Mouse (Mus musculus): ENCODE data around the gene Plcg2. TPM values are rescaled to one million over a fixed set of nuclear protein-coding genes. Genes with fewer than 3 reads are reported as not detected.

The Plcg2 gene
- polyA plus RNA-seq, 1 experiment from 2014 or later, result 3.2 TPM

DNA sequence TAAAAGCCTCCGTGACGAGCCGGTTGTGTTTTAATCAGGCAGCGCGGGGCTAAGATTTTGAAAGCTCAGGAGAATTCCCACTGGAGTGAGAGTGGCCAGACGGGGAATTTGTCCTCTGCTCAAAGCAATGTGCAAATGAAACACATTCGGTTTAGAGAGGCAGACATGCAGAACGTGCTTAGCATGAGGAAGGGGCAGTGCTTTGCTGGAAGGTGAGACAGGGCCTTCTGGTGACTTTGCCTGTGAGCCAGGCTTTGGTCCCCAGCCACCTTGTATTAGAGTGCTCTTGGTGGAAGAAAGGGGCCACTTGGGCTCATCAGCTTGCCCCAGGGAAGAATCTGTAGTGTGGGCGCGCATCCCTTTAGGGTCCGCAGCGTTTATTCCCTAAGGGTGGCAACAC, 106.0 kb downstream of the Plcg2 start:
- ATAC-seq (ENCODE audit: insufficient read depth) (no peak), DNase-seq (no peak)
- no peak for TF ChIP-seq CTCF (IDR thresholded peaks at IDR 0.05; ENCODE audit: low read depth)
- H3K9me3 ChIP-seq (ENCODE audit: low read depth, low read length), result no peaks in the 10 kb centered on the region
- no peak overlapping the region for H3K9ac ChIP-seq
- H3K27me3 ChIP-seq (ENCODE audit: insufficient read depth, low read length), result no peaks in the 10 kb centered on the region
- no peak overlapping the region for H3K4me2 ChIP-seq
- no peak overlapping the region for H3K4me3 ChIP-seq (ENCODE audit: low read depth, low read length)
- H3K4me1 ChIP-seq (ENCODE audit: insufficient read depth), result no peaks in the 10 kb centered on the region
- H3K27ac ChIP-seq (ENCODE audit: low read depth), result no peak overlapping the region
- 90% methylated on average over 12 of the region's 12 CpGs for WGBS
- H3K36me3 ChIP-seq (ENCODE audit: insufficient read depth), result no peaks in the 10 kb centered on the region

DNA sequence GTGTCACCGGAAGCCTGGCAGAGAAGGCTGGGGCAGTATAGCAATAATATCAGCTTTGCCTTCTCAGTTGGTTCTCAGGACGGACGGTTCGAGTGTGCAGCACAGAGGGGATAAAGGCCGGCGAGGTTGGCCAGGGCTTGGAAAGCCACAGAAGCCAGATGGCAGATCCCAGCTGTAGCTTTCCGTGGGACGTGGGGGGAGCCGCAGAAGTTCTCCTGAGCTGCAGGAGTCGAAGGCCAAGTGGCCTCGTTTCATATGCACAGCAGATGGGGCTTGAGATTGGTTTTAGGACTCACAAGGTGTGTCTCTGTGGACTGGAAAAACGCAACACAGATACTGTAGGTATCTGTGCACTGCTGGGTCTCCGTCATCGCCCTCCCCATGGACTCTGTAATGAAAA, 106.6 kb downstream of the Plcg2 start:
- Histone ChIP-seq H3K4me2 (no peak overlapping the region), H3K4me1 (ENCODE audit: insufficient read depth) (no peaks in the 10 kb centered on the region), H3K4me3 (ENCODE audit: low read depth, low read length) (no peak overlapping the region), H3K9me3 (ENCODE audit: low read depth, low read length) (no peaks in the 10 kb centered on the region), H3K36me3 (ENCODE audit: insufficient read depth) (no peaks in the 10 kb centered on the region), H3K27ac (ENCODE audit: low read depth) (no peak overlapping the region), H3K27me3 (ENCODE audit: insufficient read depth, low read length) (no peaks in the 10 kb centered on the region), H3K9ac (no peak overlapping the region)
- 87% methylated on average over 14 of the region's 14 CpGs for WGBS
- ATAC-seq (ENCODE audit: insufficient read depth) (no peak), DNase-seq (no peak)
- no peak for TF ChIP-seq CTCF (IDR thresholded peaks at IDR 0.05; ENCODE audit: low read depth)

DNA sequence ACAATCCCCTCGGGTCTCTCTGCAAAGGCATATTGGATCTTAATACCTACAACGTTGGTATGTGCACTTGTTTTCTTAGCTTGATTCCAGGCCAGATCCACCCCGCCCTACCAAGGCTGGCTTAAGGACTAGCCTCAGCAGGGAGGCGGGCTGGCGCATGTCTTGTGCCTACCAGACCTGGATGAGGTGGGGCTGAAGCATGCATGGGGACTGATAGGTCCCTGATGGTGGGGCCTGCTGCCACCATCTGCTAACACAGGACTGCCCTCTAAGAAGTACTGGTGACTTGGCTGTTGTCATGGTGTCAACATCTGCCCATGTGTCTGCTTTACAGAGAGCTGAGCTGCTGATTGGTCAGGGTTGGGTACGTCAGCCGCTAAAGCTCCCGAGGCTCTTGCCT, 107.1 kb downstream of the Plcg2 start:
- WGBS, result 90% methylated on average over 8 of the region's 8 CpGs
- no peak overlapping the region for H3K27ac ChIP-seq (ENCODE audit: low read depth)
- H3K27me3 ChIP-seq (ENCODE audit: insufficient read depth, low read length), result no peaks in the 10 kb centered on the region
- ATAC-seq (ENCODE audit: insufficient read depth) (no peak), DNase-seq (no peak)
- no peaks in the 10 kb centered on the region for H3K4me1 ChIP-seq (ENCODE audit: insufficient read depth)
- H3K9me3 ChIP-seq (ENCODE audit: low read depth, low read length), result no peaks in the 10 kb centered on the region
- no peak for TF ChIP-seq CTCF (IDR thresholded peaks at IDR 0.05; ENCODE audit: low read depth)
- no peak overlapping the region for H3K9ac ChIP-seq
- H3K4me2 ChIP-seq, result no peak overlapping the region
- no peaks in the 10 kb centered on the region for H3K36me3 ChIP-seq (ENCODE audit: insufficient read depth)
- no peak overlapping the region for H3K4me3 ChIP-seq (ENCODE audit: low read depth, low read length)

DNA sequence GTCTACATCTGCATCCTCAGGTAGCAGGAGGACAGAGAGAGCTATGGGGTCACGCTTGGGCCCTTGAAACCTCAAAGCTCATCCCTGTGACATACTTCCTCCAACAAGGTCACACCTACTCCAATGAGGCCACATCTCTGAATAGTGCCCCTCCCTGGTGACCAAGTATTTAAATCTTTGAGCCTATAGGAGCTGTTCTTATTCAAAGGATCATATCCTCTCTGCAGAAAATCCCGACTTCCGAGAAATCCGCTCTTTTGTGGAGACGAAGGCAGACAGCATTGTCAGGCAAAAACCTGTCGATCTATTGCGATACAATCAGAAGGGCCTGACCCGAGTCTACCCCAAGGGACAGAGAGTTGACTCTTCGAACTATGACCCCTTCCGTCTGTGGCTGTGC, 112.4 kb downstream of the Plcg2 start:
- WGBS, result 91% methylated on average over 10 of the region's 10 CpGs
- no peak for TF ChIP-seq CTCF (IDR thresholded peaks at IDR 0.05; ENCODE audit: low read depth)
- H3K36me3 ChIP-seq (ENCODE audit: insufficient read depth), result no peaks in the 10 kb centered on the region

DNA sequence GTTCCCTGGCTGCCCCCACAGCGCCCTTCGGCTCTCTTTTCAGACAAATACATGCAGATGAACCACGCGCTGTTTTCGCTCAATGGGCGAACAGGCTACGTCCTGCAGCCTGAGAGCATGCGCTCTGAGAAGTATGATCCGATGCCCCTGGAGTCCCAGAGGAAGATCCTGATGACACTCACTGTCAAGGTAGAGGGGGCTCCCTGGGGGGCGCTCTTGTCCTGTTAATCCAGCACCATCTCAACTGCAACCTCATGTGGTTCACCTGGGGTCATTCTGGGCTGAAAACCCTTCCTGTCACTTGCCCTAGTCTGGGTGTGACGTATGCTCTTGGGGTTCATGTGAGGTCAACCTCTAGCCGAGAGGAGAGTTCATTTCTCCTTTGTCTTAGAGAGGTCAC, 114.8 kb downstream of the Plcg2 start:
- H3K9ac ChIP-seq, result no peak overlapping the region
- TF ChIP-seq CTCF (IDR thresholded peaks at IDR 0.05; ENCODE audit: low read depth), result no peak
- H3K27me3 ChIP-seq (ENCODE audit: insufficient read depth, low read length), result no peaks in the 10 kb centered on the region
- no peaks in the 10 kb centered on the region for H3K36me3 ChIP-seq (ENCODE audit: insufficient read depth)
- no peak overlapping the region for H3K4me2 ChIP-seq
- no peak for DNase-seq
- H3K9me3 ChIP-seq (ENCODE audit: low read depth, low read length), result no peaks in the 10 kb centered on the region
- no peaks in the 10 kb centered on the region for H3K4me1 ChIP-seq (ENCODE audit: insufficient read depth)
- no peak overlapping the region for H3K4me3 ChIP-seq (ENCODE audit: low read depth, low read length)
- no peak overlapping the region for H3K27ac ChIP-seq (ENCODE audit: low read depth)
- 76% methylated on average over 12 of the region's 12 CpGs for WGBS
- ATAC-seq (ENCODE audit: insufficient read depth), result no peak

More for the DNA sequence above, 112.4 kb downstream of the Plcg2 start:
- Histone ChIP-seq H3K27ac (ENCODE audit: low read depth) (no peak overlapping the region), H3K4me1 (ENCODE audit: insufficient read depth) (no peaks in the 10 kb centered on the region), H3K9ac (no peak overlapping the region), H3K27me3 (ENCODE audit: insufficient read depth, low read length) (no peaks in the 10 kb centered on the region), H3K4me2 (no peak overlapping the region), H3K4me3 (ENCODE audit: low read depth, low read length) (no peak overlapping the region), H3K9me3 (ENCODE audit: low read depth, low read length) (no peaks in the 10 kb centered on the region)
- no peak for DNase-seq
- ATAC-seq (ENCODE audit: insufficient read depth), result no peak

DNA sequence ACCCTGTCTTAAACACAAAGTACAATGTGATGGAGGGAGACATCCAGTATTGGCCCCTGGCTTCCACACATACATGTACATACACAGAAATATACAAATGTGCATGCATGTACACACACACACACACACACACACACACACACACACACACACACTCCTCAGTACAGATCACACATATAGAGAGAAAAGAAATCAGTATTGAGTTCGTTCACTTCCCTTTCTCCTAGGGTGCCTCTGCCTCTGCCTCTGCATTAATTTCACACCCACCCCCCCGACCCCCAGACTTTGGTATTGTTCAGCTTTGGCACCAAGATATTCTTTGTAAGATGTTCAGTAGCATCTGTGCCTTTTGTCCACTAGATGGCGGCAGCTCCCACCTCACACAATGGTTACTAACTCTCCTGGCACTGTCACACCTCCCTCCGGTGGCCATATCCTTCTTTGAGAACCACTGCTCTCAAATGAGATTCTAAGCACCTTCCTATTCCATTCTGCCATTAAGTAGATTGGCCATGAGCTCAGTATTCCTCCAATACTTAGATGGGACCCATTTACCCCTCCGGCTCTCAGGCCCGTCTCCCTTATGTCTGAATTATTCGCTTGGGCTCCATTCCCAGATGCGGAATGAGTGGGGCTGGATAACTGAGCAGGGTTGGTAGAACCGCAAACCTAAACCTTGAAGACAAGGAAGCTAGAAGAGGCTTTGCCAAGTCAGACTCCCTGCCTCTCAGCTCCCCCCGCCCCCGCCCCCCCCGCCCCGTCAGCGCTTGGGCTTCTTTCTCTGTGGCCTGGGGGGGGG, 128.1 kb downstream of the Plcg2 start:
- TF ChIP-seq CTCF (IDR thresholded peaks at IDR 0.05; ENCODE audit: low read depth), result peak; percentile 84
- H3K27me3 ChIP-seq (ENCODE audit: insufficient read depth, low read length), result no peaks in the 10 kb centered on the region
- no peaks in the 10 kb centered on the region for H3K4me1 ChIP-seq (ENCODE audit: insufficient read depth)
- no peak for ATAC-seq (ENCODE audit: insufficient read depth)
- H3K36me3 ChIP-seq (ENCODE audit: insufficient read depth), result no peaks in the 10 kb centered on the region
- WGBS, result 66% methylated on average over 14 of the region's 14 CpGs
- H3K4me2 ChIP-seq, result no peak overlapping the region
- no peak overlapping the region for H3K27ac ChIP-seq (ENCODE audit: low read depth)
- DNase-seq, result peak; percentile 82
- no peaks in the 10 kb centered on the region for H3K9me3 ChIP-seq (ENCODE audit: low read depth, low read length)
- H3K9ac ChIP-seq, result no peak overlapping the region
- no peak overlapping the region for H3K4me3 ChIP-seq (ENCODE audit: low read depth, low read length)

DNA sequence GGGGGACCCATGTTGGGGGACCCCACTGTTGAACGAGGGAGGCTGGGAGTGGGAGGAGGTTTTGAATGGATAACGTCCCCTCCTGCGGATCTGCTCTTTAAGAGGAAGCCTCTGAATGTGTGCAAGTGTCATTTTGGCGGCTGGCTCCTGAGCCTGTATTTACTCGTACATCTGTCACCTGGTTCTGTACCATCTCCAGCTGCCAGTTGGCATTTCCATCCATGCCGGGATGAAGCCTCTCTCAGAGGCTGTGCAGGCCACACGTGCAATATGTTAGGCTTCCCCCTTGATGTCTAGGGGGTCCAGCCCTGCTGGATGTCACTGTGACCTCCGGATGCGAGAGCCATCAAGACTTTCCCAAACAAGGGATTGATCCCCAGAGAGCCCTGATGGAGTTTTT, 129.0 kb downstream of the Plcg2 start:
- 49% methylated on average over 9 of the region's 9 CpGs for WGBS
- DNase-seq, result no peak

More for the DNA sequence above, 129.0 kb downstream of the Plcg2 start:
- TF ChIP-seq CTCF (IDR thresholded peaks at IDR 0.05; ENCODE audit: low read depth), result no peak
- no peak overlapping the region for H3K4me3 ChIP-seq (ENCODE audit: low read depth, low read length)
- H3K9ac ChIP-seq, result no peak overlapping the region
- H3K36me3 ChIP-seq (ENCODE audit: insufficient read depth), result no peaks in the 10 kb centered on the region
- H3K9me3 ChIP-seq (ENCODE audit: low read depth, low read length), result no peaks in the 10 kb centered on the region
- H3K27ac ChIP-seq (ENCODE audit: low read depth), result no peak overlapping the region
- no peaks in the 10 kb centered on the region for H3K4me1 ChIP-seq (ENCODE audit: insufficient read depth)
- no peaks in the 10 kb centered on the region for H3K27me3 ChIP-seq (ENCODE audit: insufficient read depth, low read length)
- H3K4me2 ChIP-seq, result no peak overlapping the region
- no peak for ATAC-seq (ENCODE audit: insufficient read depth)
